Mouse (Mus musculus) CD4-positive helper T cell, adult 2 months (primary cell): Measurements from ENCODE around the gene Olfr1269.

Source experiments
- DNase-seq: peaks from one replicate; pipeline ENCODE4 v3.0.0-alpha.2; 2012; ENCODE audit warnings: low read depth, missing footprints, low spot score

Gene Olfr1269

GRCm38 (mm10) chr2:90121312-90121711, at the start of gene Olfr1269:
Gene Olfr1269, minus strand, starts transcription at chr2:90121412.
- no peak for DNase-seq

GRCm38 (mm10) chr2:90153916-90154315, 32.7 kb upstream of the Olfr1269 start:
- DNase-seq, result no peak

DNA sequence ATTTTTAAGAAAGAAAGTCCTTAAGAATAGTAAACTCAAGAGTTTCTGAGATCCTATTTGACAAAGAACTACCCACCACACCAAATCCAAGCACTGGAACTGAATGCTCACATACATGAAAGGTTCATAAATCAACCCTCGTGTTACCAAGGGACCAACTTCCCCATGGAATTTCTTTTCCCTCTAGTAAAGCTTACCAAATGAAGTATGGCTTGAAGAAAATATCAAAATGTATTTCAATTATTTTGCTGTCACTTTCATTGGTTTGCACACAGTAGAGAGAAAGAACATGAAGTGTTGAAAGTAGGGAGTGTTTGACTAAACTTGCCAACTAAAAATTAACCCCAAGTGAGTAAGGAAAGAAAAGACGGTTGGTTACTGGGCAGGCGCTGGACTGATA, 31.8 kb upstream of the Olfr1269 start, which contains the start of gene Olfr1270:
Gene Olfr1270 (minus strand): TSS at position 101 of the 400 bp plus-strand sequence.
- no peak for DNase-seq

- DNase-seq, result no peak
Observed at GRCm38 (mm10) chr2:90142196-90142595, 21.0 kb upstream of the Olfr1269 start, which contains the start of gene Olfr32. Gene Olfr32, minus strand, starts transcription at chr2:90142296.

DNA sequence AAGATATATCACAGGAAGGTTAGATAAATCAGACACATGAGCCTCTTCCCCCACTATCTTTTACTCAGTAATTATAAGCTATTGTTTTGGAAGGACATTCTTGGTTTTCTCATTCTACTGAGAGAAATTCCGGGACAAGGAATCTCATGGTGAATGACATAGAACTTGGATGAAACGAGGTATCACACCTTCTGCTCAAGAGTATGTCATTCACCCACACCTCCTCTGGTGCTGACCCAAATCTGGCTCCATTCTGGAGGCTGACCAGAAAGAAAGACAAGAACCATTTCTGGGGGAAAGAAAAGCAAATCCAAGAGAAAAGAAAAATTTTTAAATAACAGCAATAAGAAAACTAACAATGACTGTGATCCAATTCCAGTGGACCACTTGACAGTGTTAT, 51.1 kb downstream of the Olfr1269 start:
- DNase-seq, result no peak
